Mouse (Mus musculus): ENCODE data around the gene Pisd. TPM values are rescaled to one million over a fixed set of nuclear protein-coding genes. Genes with fewer than 3 reads are reported as not detected.
A peak's percentile ranks its signal among the peaks of the same experiment; 100 is the strongest.
"Not testable (repeated sequence)": the region's sequence is repeated elsewhere in the genome, so short reads cannot be mapped to it uniquely, and the experiment has no call there.

The Pisd gene
- total and polyA plus RNA-seq, 2 experiments from 2014 or later: 89.0 to 94.5 TPM

- Histone ChIP-seq H3K9ac (replicated peaks; ENCODE audit: low read length, poor library complexity, severe bottlenecking) (no peak overlapping the region), H3K4me1 (ENCODE audit: insufficient read depth, low read length) (no peaks in the 10 kb centered on the region), H3K27ac (ENCODE audit: low read depth, low read length) (no peak overlapping the region), H3K4me2 (ENCODE audit: low read depth, low read length, poor library complexity, severe bottlenecking) (no peak overlapping the region), H3K4me3 (ENCODE audit: low read depth, low read length) (no peak overlapping the region), H3K36me3 (ENCODE audit: insufficient read depth, low read length) (peaks cover 30% of the 10 kb centered on the region), H3K9me3 (ENCODE audit: low read length) (no peaks in the 10 kb centered on the region), H3K27me3 (ENCODE audit: insufficient read depth, low read length) (no peaks in the 10 kb centered on the region)
- WGBS: 96% methylated on average over 4 of the region's 4 CpGs
- no peak for ATAC-seq (ENCODE audit: low FRiP score)
- no peak for DNase-seq (ENCODE audit: low spot score)
- TF ChIP-seq CTCF (IDR thresholded peaks at IDR 0.05): no peak
Observed at GRCm38 (mm10) chr5:32815396-32815795, 29.9 kb upstream of the Pisd start.

- not testable (repeated sequence) for DNase-seq (ENCODE audit: low spot score); H3K4me1 ChIP-seq (ENCODE audit: insufficient read depth, low read length); H3K9ac ChIP-seq (replicated peaks; ENCODE audit: low read length, poor library complexity, severe bottlenecking); H3K36me3 ChIP-seq (ENCODE audit: insufficient read depth, low read length); ATAC-seq (ENCODE audit: low FRiP score); H3K4me3 ChIP-seq (ENCODE audit: low read depth, low read length); H3K9me3 ChIP-seq (ENCODE audit: low read length); H3K27me3 ChIP-seq (ENCODE audit: insufficient read depth, low read length); H3K4me2 ChIP-seq (ENCODE audit: low read depth, low read length, poor library complexity, severe bottlenecking); H3K27ac ChIP-seq (ENCODE audit: low read depth, low read length)
- WGBS: 73% methylated on average over 1 of the region's 1 CpGs
Observed at GRCm38 (mm10) chr5:32786454-32786853, 1.0 kb upstream of the Pisd start.

GRCm38 (mm10) chr5:32784726-32785125 is 720 bp downstream of the Pisd start:
- TF ChIP-seq CTCF (IDR thresholded peaks at IDR 0.05): no peak
- 0 out of 2 replicates have a peak, but pooled peaks cover 2% of the 10 kb centered on the region for H3K4me1 ChIP-seq (ENCODE audit: insufficient read depth, low read length)
- H3K9ac ChIP-seq (replicated peaks; ENCODE audit: low read length, poor library complexity, severe bottlenecking): peak overlapping the region; percentile 64
- no peaks in the 10 kb centered on the region for H3K9me3 ChIP-seq (ENCODE audit: low read length)
- peak overlapping the region; percentile 76 for H3K4me3 ChIP-seq (ENCODE audit: low read depth, low read length)
- DNase-seq (ENCODE audit: low spot score) (no peak), ATAC-seq (ENCODE audit: low FRiP score) (no peak)
- no peaks in the 10 kb centered on the region for H3K27me3 ChIP-seq (ENCODE audit: insufficient read depth, low read length)
- peak overlapping the region; percentile 63 for H3K4me2 ChIP-seq (ENCODE audit: low read depth, low read length, poor library complexity, severe bottlenecking)
- H3K36me3 ChIP-seq (ENCODE audit: insufficient read depth, low read length): peaks cover 3% of the 10 kb centered on the region; the same call in 1 of the 2 replicates
- WGBS: 20% methylated on average over 5 of the region's 5 CpGs
- peak overlapping the region; percentile 43 for H3K27ac ChIP-seq (ENCODE audit: low read depth, low read length)

- no peak for TF ChIP-seq CTCF (IDR thresholded peaks at IDR 0.05)
- H3K9ac ChIP-seq (replicated peaks; ENCODE audit: low read length, poor library complexity, severe bottlenecking): no peak overlapping the region
- no peak overlapping the region for H3K4me2 ChIP-seq (ENCODE audit: low read depth, low read length, poor library complexity, severe bottlenecking)
- H3K4me3 ChIP-seq (ENCODE audit: low read depth, low read length): no peak overlapping the region
- no peak overlapping the region for H3K27ac ChIP-seq (ENCODE audit: low read depth, low read length)
- no peaks in the 10 kb centered on the region for H3K27me3 ChIP-seq (ENCODE audit: insufficient read depth, low read length)
- DNase-seq (ENCODE audit: low spot score) (no peak), ATAC-seq (ENCODE audit: low FRiP score) (no peak)
- 0 out of 2 replicates have a peak, but pooled peaks cover 2% of the 10 kb centered on the region for H3K4me1 ChIP-seq (ENCODE audit: insufficient read depth, low read length)
- H3K36me3 ChIP-seq (ENCODE audit: insufficient read depth, low read length): no peaks in the 10 kb centered on the region; the same call in 1 of the 2 replicates
- no peaks in the 10 kb centered on the region for H3K9me3 ChIP-seq (ENCODE audit: low read length)
- whole genome bisulfite sequencing: 95% methylated on average over 5 of the region's 5 CpGs
Observed at GRCm38 (mm10) chr5:32781596-32781995, 3.9 kb downstream of the Pisd start.

GRCm38 (mm10) chr5:32778168-32778567 is 7.3 kb downstream of the Pisd start:
- no peak overlapping the region for H3K9ac ChIP-seq (replicated peaks; ENCODE audit: low read length, poor library complexity, severe bottlenecking)
- peaks cover 5% of the 10 kb centered on the region for H3K36me3 ChIP-seq (ENCODE audit: insufficient read depth, low read length)
- no peak overlapping the region for H3K27ac ChIP-seq (ENCODE audit: low read depth, low read length)
- no peak overlapping the region for H3K4me2 ChIP-seq (ENCODE audit: low read depth, low read length, poor library complexity, severe bottlenecking)
- no peaks in the 10 kb centered on the region for H3K9me3 ChIP-seq (ENCODE audit: low read length)
- no peak for TF ChIP-seq CTCF (IDR thresholded peaks at IDR 0.05)
- H3K4me1 ChIP-seq (ENCODE audit: insufficient read depth, low read length): no peaks in the 10 kb centered on the region
- DNase-seq (ENCODE audit: low spot score): no peak
- WGBS: 98% methylated on average over 3 of the region's 3 CpGs
- H3K27me3 ChIP-seq (ENCODE audit: insufficient read depth, low read length): no peaks in the 10 kb centered on the region
- no peak overlapping the region for H3K4me3 ChIP-seq (ENCODE audit: low read depth, low read length)
- no peak for ATAC-seq (ENCODE audit: low FRiP score)

- Histone ChIP-seq H3K9me3 (ENCODE audit: low read length) (no peaks in the 10 kb centered on the region), H3K27me3 (ENCODE audit: insufficient read depth, low read length) (no peaks in the 10 kb centered on the region), H3K9ac (replicated peaks; ENCODE audit: low read length, poor library complexity, severe bottlenecking) (no peak overlapping the region), H3K36me3 (ENCODE audit: insufficient read depth, low read length) (peaks cover 10% of the 10 kb centered on the region), H3K4me3 (ENCODE audit: low read depth, low read length) (no peak overlapping the region), H3K4me1 (ENCODE audit: insufficient read depth, low read length) (no peaks in the 10 kb centered on the region), H3K27ac (ENCODE audit: low read depth, low read length) (no peak overlapping the region), H3K4me2 (ENCODE audit: low read depth, low read length, poor library complexity, severe bottlenecking) (no peak overlapping the region)
- WGBS: 89% methylated on average over 2 of the region's 2 CpGs
- ATAC-seq (ENCODE audit: low FRiP score): no peak
- no peak for TF ChIP-seq CTCF (IDR thresholded peaks at IDR 0.05)
- DNase-seq (ENCODE audit: low spot score): no peak
Observed at GRCm38 (mm10) chr5:32772361-32772760, 13.1 kb downstream of the Pisd start.
